Mouse (Mus musculus) thymus, postnatal 25 days (tissue): Measurements from ENCODE around the gene Chrm2.

ENCODE experiments used
- DNase-seq: peaks from one replicate; pipeline ENCODE4 v3.0.0; 2022

Chrm2 gene

GRCm38 (mm10) chr6:36387612-36388400 is at the start of gene Chrm2:
Chrm2 (plus strand) TSS chr6:36388084.
- DNase-seq: no peak

GRCm38 (mm10) chr6:36373983-36374382 is 13.9 kb upstream of the Chrm2 start:
- no peak for DNase-seq

- no peak for DNase-seq
Observed at GRCm38 (mm10) chr6:36377936-36378335, 9.9 kb upstream of the Chrm2 start.

GRCm38 (mm10) chr6:36384102-36384501 is 3.8 kb upstream of the Chrm2 start:
- no peak for DNase-seq

GRCm38 (mm10) chr6:36388401-36389259 is 746 bp downstream of the Chrm2 start:
- no peak for DNase-seq

- DNase-seq: no peak
Observed at GRCm38 (mm10) chr6:36389260-36389965, 1.5 kb downstream of the Chrm2 start.

- no peak for DNase-seq
Observed at GRCm38 (mm10) chr6:36393705-36394104, 5.8 kb downstream of the Chrm2 start.

- DNase-seq: no peak
Observed at GRCm38 (mm10) chr6:36405139-36405538, 17.3 kb downstream of the Chrm2 start.

- no peak for DNase-seq
Observed at GRCm38 (mm10) chr6:36409016-36409415, 21.1 kb downstream of the Chrm2 start.

- no peak for DNase-seq
Observed at GRCm38 (mm10) chr6:36410057-36410456, 22.2 kb downstream of the Chrm2 start.

- DNase-seq: no peak
Observed at GRCm38 (mm10) chr6:36419716-36420115, 31.8 kb downstream of the Chrm2 start.

- DNase-seq: no peak
Observed at GRCm38 (mm10) chr6:36437964-36438363, 50.1 kb downstream of the Chrm2 start.

GRCm38 (mm10) chr6:36439218-36439617 is 51.3 kb downstream of the Chrm2 start:
- no peak for DNase-seq

GRCm38 (mm10) chr6:36451480-36451879 is 63.6 kb downstream of the Chrm2 start:
- DNase-seq: no peak

GRCm38 (mm10) chr6:36455071-36455470 is 67.2 kb downstream of the Chrm2 start:
- DNase-seq: no peak

- no peak for DNase-seq
Observed at GRCm38 (mm10) chr6:36457015-36457414, 69.1 kb downstream of the Chrm2 start.

- no peak for DNase-seq
Observed at GRCm38 (mm10) chr6:36464008-36464407, 76.1 kb downstream of the Chrm2 start.

GRCm38 (mm10) chr6:36484132-36484665 is 96.3 kb downstream of the Chrm2 start:
- no peak for DNase-seq

GRCm38 (mm10) chr6:36507008-36507663 is 119.3 kb downstream of the Chrm2 start:
- no peak for DNase-seq

GRCm38 (mm10) chr6:36507946-36508345 is 120.1 kb downstream of the Chrm2 start:
- DNase-seq: no peak

GRCm38 (mm10) chr6:36508469-36508868 is 120.6 kb downstream of the Chrm2 start:
- no peak for DNase-seq

GRCm38 (mm10) chr6:36516508-36516907 is 128.6 kb downstream of the Chrm2 start:
- DNase-seq: no peak
